Mouse (Mus musculus): ENCODE measurements around the gene Gmppb. TPM values are rescaled to one million over a fixed set of nuclear protein-coding genes. Genes with fewer than 3 reads are reported as not detected.
A peak's percentile ranks its signal among the peaks of the same experiment; 100 is the strongest.

Gene Gmppb
- polyA plus RNA-seq, 1 experiment from 2014 or later = 19.2 TPM

- ATAC-seq (ENCODE audit: low FRiP score) (no peak), DNase-seq (ENCODE audit: low spot score, missing footprints) (no peak)
- Histone ChIP-seq H3K27me3 (ENCODE audit: control insufficient read depth, insufficient read depth, low read length) (no peaks in the 10 kb centered on the region), H3K4me2 (no peak overlapping the region), H3K36me3 (ENCODE audit: control insufficient read depth, insufficient read depth, low read length) (peaks cover 21% of the 10 kb centered on the region), H3K9me3 (ENCODE audit: control insufficient read depth, low read length) (no peaks in the 10 kb centered on the region), H3K4me1 (ENCODE audit: control insufficient read depth, insufficient read depth, low read length) (no peaks in the 10 kb centered on the region), H3K9ac (ENCODE audit: low read length) (no peak overlapping the region), H3K4me3 (ENCODE audit: low read depth, low read length) (no peak overlapping the region), H3K27ac (ENCODE audit: low read depth, low read length) (no peak overlapping the region)
- WGBS = 85% methylated on average over 3 of the region's 3 CpGs
These were observed 25.8 kb upstream of the Gmppb start for GRCm38 (mm10) chr9:108023216-108023615.

- Histone ChIP-seq H3K27me3 (ENCODE audit: control insufficient read depth, insufficient read depth, low read length) (no peaks in the 10 kb centered on the region), H3K9ac (ENCODE audit: low read length) (no peak overlapping the region), H3K4me3 (ENCODE audit: low read depth, low read length) (no peak overlapping the region), H3K36me3 (ENCODE audit: control insufficient read depth, insufficient read depth, low read length) (peaks cover 21% of the 10 kb centered on the region), H3K27ac (ENCODE audit: low read depth, low read length) (no peak overlapping the region), H3K9me3 (ENCODE audit: control insufficient read depth, low read length) (no peaks in the 10 kb centered on the region), H3K4me2 (no peak overlapping the region), H3K4me1 (ENCODE audit: control insufficient read depth, insufficient read depth, low read length) (no peaks in the 10 kb centered on the region)
- WGBS = 94% methylated on average over 3 of the region's 3 CpGs
- ATAC-seq (ENCODE audit: low FRiP score) (no peak), DNase-seq (ENCODE audit: low spot score, missing footprints) (no peak)
These were observed 22.5 kb upstream of the Gmppb start for GRCm38 (mm10) chr9:108026584-108026983.

- H3K4me3 ChIP-seq (ENCODE audit: low read depth, low read length) = no peak overlapping the region
- no peak for DNase-seq (ENCODE audit: low spot score, missing footprints)
- no peaks in the 10 kb centered on the region for H3K4me1 ChIP-seq (ENCODE audit: control insufficient read depth, insufficient read depth, low read length)
- H3K4me2 ChIP-seq = no peak overlapping the region
- ATAC-seq (ENCODE audit: low FRiP score) = no peak
- H3K9ac ChIP-seq (ENCODE audit: low read length) = no peak overlapping the region
- WGBS = 99% methylated on average over 3 of the region's 3 CpGs
- H3K36me3 ChIP-seq (ENCODE audit: control insufficient read depth, insufficient read depth, low read length) = peaks cover 26% of the 10 kb centered on the region
- H3K27me3 ChIP-seq (ENCODE audit: control insufficient read depth, insufficient read depth, low read length) = no peaks in the 10 kb centered on the region
- H3K9me3 ChIP-seq (ENCODE audit: control insufficient read depth, low read length) = no peaks in the 10 kb centered on the region
- H3K27ac ChIP-seq (ENCODE audit: low read depth, low read length) = no peak overlapping the region
These were observed 21.2 kb upstream of the Gmppb start for GRCm38 (mm10) chr9:108027867-108028266.

GRCm38 (mm10) chr9:108032126-108032525 is 16.9 kb upstream of the Gmppb start:
- Histone ChIP-seq H3K36me3 (ENCODE audit: control insufficient read depth, insufficient read depth, low read length) (peaks cover 14% of the 10 kb centered on the region), H3K27me3 (ENCODE audit: control insufficient read depth, insufficient read depth, low read length) (no peaks in the 10 kb centered on the region), H3K9ac (ENCODE audit: low read length) (no peak overlapping the region), H3K4me1 (ENCODE audit: control insufficient read depth, insufficient read depth, low read length) (no peaks in the 10 kb centered on the region), H3K27ac (ENCODE audit: low read depth, low read length) (no peak overlapping the region), H3K4me2 (no peak overlapping the region), H3K4me3 (ENCODE audit: low read depth, low read length) (no peak overlapping the region), H3K9me3 (ENCODE audit: control insufficient read depth, low read length) (no peaks in the 10 kb centered on the region)
- DNase-seq (ENCODE audit: low spot score, missing footprints) (no peak), ATAC-seq (ENCODE audit: low FRiP score) (no peak)
- WGBS = 85% methylated on average over 5 of the region's 5 CpGs

- Histone ChIP-seq H3K9ac (ENCODE audit: low read length) (no peak overlapping the region), H3K36me3 (ENCODE audit: control insufficient read depth, insufficient read depth, low read length) (peaks cover 5% of the 10 kb centered on the region), H3K4me1 (ENCODE audit: control insufficient read depth, insufficient read depth, low read length) (no peaks in the 10 kb centered on the region), H3K27me3 (ENCODE audit: control insufficient read depth, insufficient read depth, low read length) (no peaks in the 10 kb centered on the region), H3K27ac (ENCODE audit: low read depth, low read length) (no peak overlapping the region), H3K9me3 (ENCODE audit: control insufficient read depth, low read length) (no peaks in the 10 kb centered on the region), H3K4me2 (no peak overlapping the region), H3K4me3 (ENCODE audit: low read depth, low read length) (no peak overlapping the region)
- DNase-seq (ENCODE audit: low spot score, missing footprints) = no peak
- WGBS = 100% methylated on average over 2 of the region's 2 CpGs
- ATAC-seq (ENCODE audit: low FRiP score) = no peak
These were observed 13.5 kb upstream of the Gmppb start for GRCm38 (mm10) chr9:108035331-108036156.

- 97% methylated on average over 8 of the region's 8 CpGs for WGBS
- ATAC-seq (ENCODE audit: low FRiP score) = no peak
These were observed 4.1 kb upstream of the Gmppb start for GRCm38 (mm10) chr9:108044751-108045492.

GRCm38 (mm10) chr9:108046582-108046981 is 2.5 kb upstream of the Gmppb start:
- ATAC-seq (ENCODE audit: low FRiP score) (no peak), DNase-seq (ENCODE audit: low spot score, missing footprints) (no peak)
- WGBS = 82% methylated on average over 4 of the region's 4 CpGs
- no peaks in the 10 kb centered on the region for H3K9me3 ChIP-seq (ENCODE audit: control insufficient read depth, low read length)
- no peaks in the 10 kb centered on the region for H3K27me3 ChIP-seq (ENCODE audit: control insufficient read depth, insufficient read depth, low read length)
- H3K4me2 ChIP-seq = no peak overlapping the region
- H3K9ac ChIP-seq (ENCODE audit: low read length) = no peak overlapping the region
- peaks cover 14% of the 10 kb centered on the region for H3K4me1 ChIP-seq (ENCODE audit: control insufficient read depth, insufficient read depth, low read length)
- H3K4me3 ChIP-seq (ENCODE audit: low read depth, low read length) = no peak overlapping the region
- H3K36me3 ChIP-seq (ENCODE audit: control insufficient read depth, insufficient read depth, low read length) = peaks cover 14% of the 10 kb centered on the region
- H3K27ac ChIP-seq (ENCODE audit: low read depth, low read length) = no peak overlapping the region

More at GRCm38 (mm10) chr9:108044751-108045492, 4.1 kb upstream of the Gmppb start:
- H3K9me3 ChIP-seq (ENCODE audit: control insufficient read depth, low read length) = no peaks in the 10 kb centered on the region
- no peaks in the 10 kb centered on the region for H3K27me3 ChIP-seq (ENCODE audit: control insufficient read depth, insufficient read depth, low read length)
- H3K4me3 ChIP-seq (ENCODE audit: low read depth, low read length) = no peak overlapping the region
- no peak overlapping the region for H3K27ac ChIP-seq (ENCODE audit: low read depth, low read length)
- H3K4me2 ChIP-seq = no peak overlapping the region
- no peak for DNase-seq (ENCODE audit: low spot score, missing footprints)
- H3K36me3 ChIP-seq (ENCODE audit: control insufficient read depth, insufficient read depth, low read length) = peaks cover 15% of the 10 kb centered on the region
- H3K4me1 ChIP-seq (ENCODE audit: control insufficient read depth, insufficient read depth, low read length) = peaks cover 14% of the 10 kb centered on the region
- H3K9ac ChIP-seq (ENCODE audit: low read length) = no peak overlapping the region

GRCm38 (mm10) chr9:108047601-108048565 is 1.2 kb upstream of the Gmppb start:
- peak; percentile 84 for DNase-seq (ENCODE audit: low spot score, missing footprints)
- Histone ChIP-seq H3K27me3 (ENCODE audit: control insufficient read depth, insufficient read depth, low read length) (no peaks in the 10 kb centered on the region), H3K27ac (ENCODE audit: low read depth, low read length) (peak overlapping the region; percentile 48; the same call in 1 of the 2 replicates), H3K4me1 (ENCODE audit: control insufficient read depth, insufficient read depth, low read length) (peaks cover 14% of the 10 kb centered on the region), H3K9ac (ENCODE audit: low read length) (peak overlapping the region; percentile 58; the same call in 1 of the 2 replicates), H3K36me3 (ENCODE audit: control insufficient read depth, insufficient read depth, low read length) (peaks cover 14% of the 10 kb centered on the region), H3K9me3 (ENCODE audit: control insufficient read depth, low read length) (no peaks in the 10 kb centered on the region), H3K4me2 (peak overlapping the region; percentile 87), H3K4me3 (ENCODE audit: low read depth, low read length) (peak overlapping the region; percentile 76)
- WGBS = 48% methylated on average over 17 of the region's 17 CpGs
- no peak for ATAC-seq (ENCODE audit: low FRiP score)
